Mouse (Mus musculus) myocyte (in vitro differentiated cells): ENCODE data around the gene T.

Experiments
- E2F4 ChIP-seq: IDR thresholded peaks from one replicate; pipeline ENCODE4 v1.6.1; 2011; ENCODE audit warnings: mild to moderate bottlenecking, control low read depth, moderate library complexity; ENCODE audit not compliant: insufficient read depth
- MAX ChIP-seq: IDR thresholded peaks from one replicate; pipeline ENCODE4 v1.6.1; 2011; ENCODE audit warnings: low read depth, mild to moderate bottlenecking, control low read depth
- MYOG ChIP-seq, 3 experiments: IDR thresholded peaks; one replicate each; pipeline ENCODE4 v1.6.1; 2011; ENCODE audit warnings: control low read depth in 2 of 3, low read depth in 2 of 3, mild to moderate bottlenecking in 2 of 3; ENCODE audit not compliant: insufficient read length in 2 of 3, control insufficient read depth in 1 of 3, insufficient read depth in 1 of 3
- POLR2A ChIP-seq: IDR thresholded peaks from one replicate; pipeline ENCODE4 v1.6.1; 2011; ENCODE audit warnings: low read depth, mild to moderate bottlenecking, control low read depth, moderate library complexity; ENCODE audit not compliant: insufficient read length
- POLR2AphosphoS2 ChIP-seq: IDR thresholded peaks from one replicate; pipeline ENCODE4 v1.6.1; 2011; ENCODE audit warnings: low read depth, control low read depth; ENCODE audit not compliant: insufficient read length
- SRF ChIP-seq: IDR thresholded peaks from one replicate; pipeline ENCODE4 v1.6.1; 2011; ENCODE audit warnings: low read depth; ENCODE audit not compliant: control insufficient read depth, insufficient read length
- TCF12 ChIP-seq: IDR thresholded peaks from one replicate; pipeline ENCODE4 v1.6.1; 2011; ENCODE audit warnings: mild to moderate bottlenecking, control low read depth; ENCODE audit not compliant: poor library complexity, insufficient read depth, severe bottlenecking
- TCF3 ChIP-seq: IDR thresholded peaks from one replicate; pipeline ENCODE4 v1.6.1; 2011; ENCODE audit warnings: low read depth, control low read depth; ENCODE audit not compliant: insufficient read length
- USF1 ChIP-seq: IDR thresholded peaks from one replicate; pipeline ENCODE4 v1.6.1; 2011; ENCODE audit warnings: low read depth, mild to moderate bottlenecking, control low read depth, moderate library complexity

- TF ChIP-seq POLR2A, result no peak
- TF ChIP-seq MYOG (IDR thresholded peaks at IDR 0.05; ENCODE audit: control insufficient read depth in 1 of 3, insufficient read depth in 1 of 3, insufficient read length in 2 of 3, low read depth in 2 of 3), result no peak
- no peak for TF ChIP-seq MAX
- no peak for TF ChIP-seq TCF3
- no peak for TF ChIP-seq SRF
- TF ChIP-seq USF1, result no peak
- no peak for TF ChIP-seq E2F4
- no peak for TF ChIP-seq TCF12
- no peak for TF ChIP-seq POLR2AphosphoS2
These were observed 25.5 kb upstream of the T start for GRCm38 (mm10) chr17:8408589-8409295.
